Mouse (Mus musculus) midbrain, embryonic 16.5 days (tissue): ENCODE results near the gene Ccdc152. TPM values are rescaled to one million over a fixed set of nuclear protein-coding genes. Genes with fewer than 3 reads are reported as not detected.
A peak's percentile ranks its signal among the peaks of the same experiment; 100 is the strongest.
"Not testable (repeated sequence)": the region's sequence is repeated elsewhere in the genome, so short reads cannot be mapped to it uniquely, and the experiment has no call there.

Source experiments
- ATAC-seq: fragments of 200-750 bp; cut with Nextera tagmentation; 2 replicates; pipeline ENCODE4 v1.8.0; 2017; ENCODE audit warnings: moderate TSS enrichment
- H3K27ac ChIP-seq: fragments of 300-500 bp; sonication (generic); 2 replicates; pipeline ENCODE4 v1.5.1; 2014; ENCODE audit warnings: mild to moderate bottlenecking, low read length, mixed read lengths
- H3K27me3 ChIP-seq: fragments of 300-500 bp; sonication (generic); 2 replicates; pipeline ENCODE4 v1.6.1; 2014; ENCODE audit warnings: low read depth, low read length, mixed read lengths; ENCODE audit not compliant: control insufficient read depth, insufficient read depth
- H3K36me3 ChIP-seq: fragments of 300-500 bp; sonication (generic); 2 replicates; pipeline ENCODE4 v1.6.1; 2014; ENCODE audit warnings: mild to moderate bottlenecking, low read length, moderate library complexity, mixed read lengths; ENCODE audit not compliant: control insufficient read depth, insufficient read depth
- H3K4me1 ChIP-seq: fragments of 300-500 bp; sonication (generic); 2 replicates; pipeline ENCODE4 v1.6.1; 2014; ENCODE audit warnings: mild to moderate bottlenecking, low read length, mixed read lengths; ENCODE audit not compliant: control insufficient read depth, insufficient read depth
- H3K4me2 ChIP-seq: fragments of 300-500 bp; sonication (generic); 2 replicates; pipeline ENCODE4 v1.6.1; 2014; ENCODE audit warnings: mild to moderate bottlenecking, low read length, mixed read lengths
- H3K4me3 ChIP-seq: fragments of 300-500 bp; sonication (generic); 2 replicates; pipeline ENCODE4 v1.5.1; 2014; ENCODE audit warnings: low read depth, mild to moderate bottlenecking, low read length, moderate library complexity, mixed read lengths
- H3K9ac ChIP-seq: fragments of 300-500 bp; sonication (generic); 2 replicates; pipeline ENCODE4 v1.6.1; 2014; ENCODE audit warnings: low read depth, low read length, mixed read lengths
- H3K9me3 ChIP-seq: fragments of 300-500 bp; sonication (generic); replicated peaks from 2 replicates; pipeline ENCODE4 v1.6.1; 2014; ENCODE audit warnings: mild to moderate bottlenecking, low read length, mixed read lengths; ENCODE audit not compliant: control insufficient read depth, poor library complexity, severe bottlenecking
- whole genome bisulfite sequencing: fragments of 180-500 bp; shearing (Covaris S2); extraction: QIAGEN DNeasy Blood & Tissue Kit; methylation state at CpG from one replicate; pipeline ENCODE4 v1.1.7; 2014; 5-methylcytosine and 5-hydroxymethylcytosine counted together
- polyA plus RNA-seq: library from polyadenylated mRNA; unstranded; fragments of >200 nt; fragmentation: Nextera tagmentation; extraction: Ambion mirVana; gene quantifications from 2 replicates; pipeline ENCODE4 v1.2.1, GENCODE M21; 2015

The Ccdc152 gene
- polyA plus RNA-seq, 1 experiment from 2014 or later: not detected

DNA sequence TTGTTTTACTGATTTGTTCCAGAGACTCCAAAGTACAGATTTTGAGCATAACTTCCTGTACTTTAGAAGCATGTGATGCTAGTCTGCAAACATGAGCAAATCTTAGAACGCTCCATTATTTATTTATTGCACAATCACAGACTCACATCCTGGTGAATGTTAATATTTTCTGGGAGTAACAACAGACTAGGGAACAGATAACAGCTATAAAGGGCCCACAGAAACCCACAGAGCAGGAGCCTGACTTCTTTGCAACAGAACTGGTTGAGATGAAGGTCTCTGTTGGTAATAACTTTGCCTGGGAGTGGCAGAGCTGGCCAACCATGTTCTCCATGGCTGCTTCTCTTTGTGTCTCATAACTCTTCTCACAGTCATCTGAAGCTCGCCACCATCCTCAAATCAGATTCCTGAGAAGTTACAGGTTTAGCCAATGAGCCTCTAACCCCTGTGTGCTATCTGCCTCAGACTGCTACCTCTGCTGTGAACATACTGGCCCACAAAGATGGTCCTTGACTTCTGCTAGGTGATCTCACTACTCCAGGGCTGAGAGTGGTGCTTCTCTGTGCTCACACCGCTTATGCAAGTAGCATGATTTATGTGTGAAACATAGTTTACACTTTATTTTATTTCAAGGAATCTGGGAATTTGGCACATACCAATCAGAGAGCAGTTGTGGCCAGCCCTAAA is 52.2 kb downstream of the Ccdc152 start:
- Histone ChIP-seq H3K4me2 (no peak overlapping the region), H3K27ac (no peak overlapping the region), H3K36me3 (no peaks in the 10 kb centered on the region), H3K9ac (no peak overlapping the region), H3K27me3 (no peaks in the 10 kb centered on the region), H3K9me3 (no peaks in the 10 kb centered on the region), H3K4me1 (no peaks in the 10 kb centered on the region), H3K4me3 (no peak overlapping the region)
- WGBS: 91% methylated on average over 3 of the region's 3 CpGs
- no peak for ATAC-seq

DNA sequence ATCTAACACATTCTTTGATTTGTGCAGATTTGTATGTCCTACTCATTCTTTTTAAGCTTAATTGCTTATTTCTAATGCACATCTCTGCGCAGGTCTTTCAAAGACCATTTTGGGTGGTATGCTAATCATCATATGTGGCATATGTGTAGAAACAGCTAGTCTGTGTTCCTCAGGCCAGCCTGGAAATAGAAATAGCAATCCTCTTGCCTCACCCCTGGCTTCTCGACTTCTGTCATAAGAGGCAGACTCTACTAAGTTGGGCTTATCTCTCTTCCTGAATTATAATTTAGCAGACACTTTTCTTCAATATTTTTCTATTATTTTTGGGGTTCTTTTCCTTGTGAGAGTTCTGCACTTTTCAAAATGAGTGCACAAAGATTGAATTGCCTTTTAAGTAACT is 52.7 kb downstream of the Ccdc152 start:
- H3K4me2 ChIP-seq: no peak overlapping the region
- H3K27ac ChIP-seq: no peak overlapping the region
- H3K9me3 ChIP-seq: no peaks in the 10 kb centered on the region
- H3K36me3 ChIP-seq: no peaks in the 10 kb centered on the region
- no peak overlapping the region for H3K9ac ChIP-seq
- no peaks in the 10 kb centered on the region for H3K27me3 ChIP-seq
- H3K4me3 ChIP-seq: no peak overlapping the region
- H3K4me1 ChIP-seq: no peaks in the 10 kb centered on the region
- ATAC-seq: no peak
- WGBS: 74% methylated on average over 2 of the region's 2 CpGs

DNA sequence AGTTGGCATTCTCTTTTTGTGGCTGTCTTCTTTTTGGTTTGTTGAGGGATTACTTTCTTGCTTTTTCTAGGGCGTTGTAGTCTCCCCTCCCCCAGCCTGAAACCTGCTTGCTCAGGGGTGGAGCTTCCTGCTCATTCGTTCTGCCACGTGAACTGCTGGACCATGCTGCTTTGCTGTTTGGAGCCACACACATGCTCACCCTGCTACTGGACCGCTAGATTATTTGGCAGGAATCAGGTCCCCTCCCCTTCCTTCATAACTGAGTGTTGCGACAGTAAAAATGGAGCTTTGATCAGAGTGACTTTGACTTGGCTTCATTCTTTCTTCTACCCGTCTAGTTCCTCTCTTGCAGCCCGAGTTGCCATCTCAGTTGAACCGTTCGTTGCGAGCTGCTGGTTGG is 58.3 kb downstream of the Ccdc152 start:
- H3K9ac ChIP-seq, ATAC-seq, H3K4me2 ChIP-seq, H3K27ac ChIP-seq, H3K4me1 ChIP-seq, H3K36me3 ChIP-seq, H3K4me3 ChIP-seq, H3K9me3 ChIP-seq, H3K27me3 ChIP-seq: not testable (repeated sequence)
- 88% methylated on average over 10 of the region's 10 CpGs for WGBS

DNA sequence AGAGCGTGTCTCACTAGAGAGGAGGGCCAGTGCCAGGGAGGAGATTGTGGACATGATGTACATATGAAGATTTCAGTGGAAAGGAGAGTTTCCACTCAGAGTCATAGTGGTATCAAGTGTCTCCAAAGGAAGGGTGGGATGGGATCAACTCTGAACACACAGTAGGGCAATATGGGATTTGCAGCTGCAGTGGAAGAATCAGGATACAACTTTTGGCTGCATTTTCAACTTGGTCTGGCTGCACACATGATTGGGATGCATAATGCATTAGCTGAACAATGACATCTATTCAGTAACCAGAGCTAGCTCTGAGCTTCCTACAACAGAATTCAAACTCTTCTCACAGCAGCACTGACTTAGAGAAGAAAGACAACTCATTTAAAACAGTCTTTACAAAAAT is 65.4 kb downstream of the Ccdc152 start:
- Histone ChIP-seq H3K4me2 (no peak overlapping the region), H3K9me3 (no peaks in the 10 kb centered on the region), H3K4me3 (no peak overlapping the region), H3K27me3 (no peaks in the 10 kb centered on the region), H3K36me3 (no peaks in the 10 kb centered on the region), H3K9ac (no peak overlapping the region), H3K4me1 (no peaks in the 10 kb centered on the region; the same call in 1 of the 2 replicates), H3K27ac (no peak overlapping the region)
- WGBS: 78% methylated on average over 1 of the region's 1 CpGs
- peak; percentile 56; the same call in 1 of the 2 replicates for ATAC-seq

DNA sequence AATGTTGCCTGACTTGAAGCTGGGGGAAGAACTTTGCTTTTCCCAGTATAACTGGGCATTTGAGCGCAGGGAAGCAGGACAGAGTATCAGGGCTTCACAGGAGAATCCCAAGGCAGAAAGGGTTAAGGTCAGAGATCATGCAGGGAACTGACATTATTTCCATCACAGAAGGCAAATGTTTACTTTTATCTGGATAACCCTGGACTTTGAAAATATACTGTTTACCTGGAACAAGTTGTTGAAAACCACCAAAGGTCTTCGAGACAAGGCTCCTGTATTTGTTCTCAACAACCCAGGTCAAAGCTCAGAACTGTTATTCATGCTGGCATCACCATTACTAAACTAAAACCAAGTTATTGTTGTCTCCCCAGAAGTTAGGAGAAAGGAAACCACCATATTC is 67.0 kb downstream of the Ccdc152 start:
- Histone ChIP-seq H3K36me3 (no peaks in the 10 kb centered on the region), H3K9ac (no peak overlapping the region), H3K9me3 (no peaks in the 10 kb centered on the region), H3K27me3 (no peaks in the 10 kb centered on the region), H3K4me1 (no peaks in the 10 kb centered on the region; the same call in 1 of the 2 replicates), H3K4me3 (no peak overlapping the region), H3K27ac (no peak overlapping the region), H3K4me2 (no peak overlapping the region)
- ATAC-seq: no peak
- WGBS: 90% methylated on average over 2 of the region's 2 CpGs

DNA sequence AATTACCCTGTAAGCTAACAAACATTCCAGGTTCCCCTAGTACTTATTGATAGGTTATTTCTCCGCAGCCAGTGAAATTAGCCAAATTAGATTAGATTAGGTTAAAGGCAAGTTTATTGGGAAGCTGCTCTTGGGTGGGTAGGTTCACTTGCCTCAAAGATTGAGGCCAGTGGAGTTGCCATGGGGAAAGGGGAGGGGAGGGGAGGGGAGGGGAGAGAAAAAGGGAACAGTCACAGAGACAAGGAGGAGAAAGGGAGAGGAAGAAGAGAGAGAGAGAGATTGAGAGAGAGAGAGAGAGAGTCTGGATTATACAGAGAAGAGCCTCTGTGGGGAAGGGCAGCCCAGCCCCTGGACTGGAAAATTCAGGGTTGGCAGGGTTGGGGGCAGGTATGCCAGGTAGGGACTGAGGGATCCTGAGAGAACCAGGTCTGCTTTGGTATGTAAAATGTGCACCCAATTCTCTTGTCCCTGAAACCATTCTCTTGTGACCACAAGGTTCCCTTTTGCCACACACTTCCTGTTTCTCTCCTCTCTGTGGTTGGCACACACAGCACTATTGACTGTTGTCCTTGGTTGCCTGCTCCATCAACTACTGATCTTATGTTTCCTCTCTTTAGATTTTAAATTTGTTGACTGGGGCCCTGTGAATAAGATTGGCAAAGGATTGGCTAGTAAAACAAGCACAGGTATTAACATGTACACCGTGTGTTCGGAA is 69.3 kb downstream of the Ccdc152 start:
- 92% methylated on average over 3 of the region's 3 CpGs for WGBS
- Histone ChIP-seq H3K4me3 (no peak overlapping the region), H3K4me1 (no peaks in the 10 kb centered on the region; the same call in 1 of the 2 replicates), H3K4me2 (no peak overlapping the region), H3K9ac (no peak overlapping the region), H3K36me3 (no peaks in the 10 kb centered on the region), H3K9me3 (no peaks in the 10 kb centered on the region), H3K27ac (no peak overlapping the region), H3K27me3 (no peaks in the 10 kb centered on the region)
- ATAC-seq: no peak

DNA sequence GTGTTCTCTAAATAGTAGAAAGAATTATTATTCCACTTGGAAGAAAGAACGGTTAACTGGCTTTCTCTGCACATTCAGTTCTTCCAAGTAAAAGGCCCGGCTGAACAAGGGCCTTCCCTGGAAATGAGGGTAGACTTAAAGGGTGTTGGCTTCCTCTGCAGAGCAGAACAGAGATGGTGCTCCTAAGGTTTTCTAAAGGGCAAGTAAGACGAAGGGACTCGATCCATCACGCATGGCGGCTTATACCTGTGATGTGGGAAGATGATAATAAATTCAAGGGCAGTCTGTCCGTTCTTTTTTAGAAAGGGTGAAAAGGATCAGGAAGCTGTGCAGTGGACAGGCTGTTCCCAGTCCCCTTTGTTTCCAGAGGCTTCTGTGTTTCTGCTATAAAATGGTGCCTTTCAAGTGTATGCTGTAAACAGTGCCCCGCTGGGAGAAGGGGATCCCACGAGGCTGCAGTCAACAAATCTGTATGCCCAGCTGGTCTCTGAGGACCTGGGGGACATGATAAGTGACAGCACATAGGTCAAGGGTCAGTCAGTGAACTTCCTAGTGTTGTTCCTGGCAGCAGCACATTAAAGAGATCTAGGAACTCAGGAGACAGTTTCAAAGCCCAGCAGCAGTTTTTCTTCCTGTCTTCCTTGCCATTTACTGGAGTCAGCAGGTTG is 71.0 kb downstream of the Ccdc152 start:
- H3K4me1 ChIP-seq: no peaks in the 10 kb centered on the region; the same call in 1 of the 2 replicates
- ATAC-seq: 0 out of 2 replicates have a peak, but pooled peaks have one; percentile 51
- no peaks in the 10 kb centered on the region for H3K9me3 ChIP-seq
- no peak overlapping the region for H3K9ac ChIP-seq
- no peaks in the 10 kb centered on the region for H3K27me3 ChIP-seq
- no peak overlapping the region for H3K4me3 ChIP-seq
- H3K36me3 ChIP-seq: no peaks in the 10 kb centered on the region
- H3K27ac ChIP-seq: no peak overlapping the region
- no peak overlapping the region for H3K4me2 ChIP-seq
- WGBS: 37% methylated on average over 9 of the region's 9 CpGs

DNA sequence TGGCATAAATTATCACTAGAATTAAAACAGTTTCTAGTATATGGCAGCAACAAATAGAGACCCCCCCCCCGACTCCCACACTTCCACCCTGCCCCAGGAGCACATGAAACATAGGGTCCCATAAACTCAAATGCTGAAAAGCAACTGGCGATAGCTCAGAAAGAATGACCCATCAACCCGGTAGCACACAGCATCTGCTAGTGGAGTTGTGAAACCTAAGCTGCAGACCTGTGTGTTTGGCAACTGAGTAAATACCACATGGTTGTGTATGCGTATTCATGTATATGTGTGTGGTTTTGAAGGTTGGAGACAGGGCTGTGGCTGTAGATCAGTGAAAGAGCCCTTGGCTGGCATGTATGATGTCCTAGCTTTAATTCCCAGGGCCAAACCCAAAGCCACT is 72.3 kb downstream of the Ccdc152 start:
- no peak for ATAC-seq
- WGBS: 96% methylated on average over 4 of the region's 4 CpGs
- H3K9ac ChIP-seq: no peak overlapping the region

More for the DNA sequence above, 72.3 kb downstream of the Ccdc152 start:
- Histone ChIP-seq H3K4me3 (no peak overlapping the region), H3K27me3 (no peaks in the 10 kb centered on the region), H3K4me1 (no peaks in the 10 kb centered on the region; the same call in 1 of the 2 replicates), H3K36me3 (no peaks in the 10 kb centered on the region), H3K9me3 (no peaks in the 10 kb centered on the region), H3K27ac (no peak overlapping the region), H3K4me2 (no peak overlapping the region)
